Mouse (Mus musculus): ENCODE results near the gene Crip2.

- TF ChIP-seq CTCF (IDR thresholded peaks at IDR 0.05; ENCODE audit: low read depth, low read length) (peak; percentile 47; the same call in 1 of the 2 replicates), POLR2A (IDR thresholded peaks at IDR 0.05; ENCODE audit: borderline replicate concordance, low read depth, low read length) (no peak)
These were observed 16.0 kb downstream of the Crip2 start, which contains the start of gene Tedc1 for GRCm38 (mm10) chr12:113155887-113156539.

Data from bone marrow macrophage, adult 2 months (primary cell).